Mouse (Mus musculus) hindbrain, embryonic 16.5 days (tissue): Measurements from ENCODE around the gene Naxe. TPM values are rescaled to one million over a fixed set of nuclear protein-coding genes. Genes with fewer than 3 reads are reported as not detected.

Source experiments
- ATAC-seq: fragments of 200-750 bp; cut with Nextera tagmentation; 2 replicates; pipeline ENCODE4 v1.8.0; 2017; ENCODE audit warnings: moderate TSS enrichment, moderate library complexity
- H3K27ac ChIP-seq: fragments of 300-500 bp; sonication (generic); 2 replicates; pipeline ENCODE4 v1.5.1; 2014; ENCODE audit warnings: low read depth, mild to moderate bottlenecking, control low read depth, low read length, moderate library complexity
- H3K27me3 ChIP-seq: fragments of 300-500 bp; sonication (generic); replicated peaks from 2 replicates; pipeline ENCODE4 v1.6.1; 2014; ENCODE audit warnings: low read length; ENCODE audit not compliant: control insufficient read depth, insufficient read depth
- H3K36me3 ChIP-seq: fragments of 300-500 bp; sonication (generic); 2 replicates; pipeline ENCODE4 v1.6.1; 2014; ENCODE audit warnings: mild to moderate bottlenecking, low read length, moderate library complexity, mixed read lengths; ENCODE audit not compliant: control insufficient read depth, insufficient read depth
- H3K4me1 ChIP-seq: fragments of 300-500 bp; sonication (generic); 2 replicates; pipeline ENCODE4 v1.6.1; 2014; ENCODE audit warnings: low read depth, low read length; ENCODE audit not compliant: control insufficient read depth, insufficient read depth
- H3K4me2 ChIP-seq: fragments of 300-500 bp; sonication (generic); 2 replicates; pipeline ENCODE4 v1.6.1; 2014; ENCODE audit warnings: mild to moderate bottlenecking, low read length, control low read depth, moderate library complexity
- H3K4me3 ChIP-seq: fragments of 300-500 bp; sonication (generic); 2 replicates; pipeline ENCODE4 v1.5.1; 2014; ENCODE audit warnings: mild to moderate bottlenecking, low read length, control low read depth, moderate library complexity
- H3K9ac ChIP-seq: fragments of 300-500 bp; sonication (generic); 2 replicates; pipeline ENCODE4 v1.6.1; 2014; ENCODE audit warnings: low read depth, mild to moderate bottlenecking, control low read depth, low read length, moderate library complexity
- H3K9me3 ChIP-seq: fragments of 300-500 bp; sonication (generic); 2 replicates; pipeline ENCODE4 v1.6.1; 2014; ENCODE audit warnings: mild to moderate bottlenecking, low read length, moderate library complexity; ENCODE audit not compliant: control insufficient read depth
- WGBS: fragments of 180-500 bp; shearing (Covaris S2); extraction: QIAGEN DNeasy Blood & Tissue Kit; methylation state at CpG from one replicate; pipeline ENCODE4 v1.1.7; 2014; 5-methylcytosine and 5-hydroxymethylcytosine counted together
- polyA plus RNA-seq: library from polyadenylated mRNA; unstranded; fragments of >200 nt; fragmentation: Nextera tagmentation; extraction: Ambion mirVana; gene quantifications from 2 replicates; pipeline ENCODE4 v1.2.1, GENCODE M21; 2015

Gene Naxe
- polyA plus RNA-seq: 158 and 170 TPM in 2 replicates

DNA sequence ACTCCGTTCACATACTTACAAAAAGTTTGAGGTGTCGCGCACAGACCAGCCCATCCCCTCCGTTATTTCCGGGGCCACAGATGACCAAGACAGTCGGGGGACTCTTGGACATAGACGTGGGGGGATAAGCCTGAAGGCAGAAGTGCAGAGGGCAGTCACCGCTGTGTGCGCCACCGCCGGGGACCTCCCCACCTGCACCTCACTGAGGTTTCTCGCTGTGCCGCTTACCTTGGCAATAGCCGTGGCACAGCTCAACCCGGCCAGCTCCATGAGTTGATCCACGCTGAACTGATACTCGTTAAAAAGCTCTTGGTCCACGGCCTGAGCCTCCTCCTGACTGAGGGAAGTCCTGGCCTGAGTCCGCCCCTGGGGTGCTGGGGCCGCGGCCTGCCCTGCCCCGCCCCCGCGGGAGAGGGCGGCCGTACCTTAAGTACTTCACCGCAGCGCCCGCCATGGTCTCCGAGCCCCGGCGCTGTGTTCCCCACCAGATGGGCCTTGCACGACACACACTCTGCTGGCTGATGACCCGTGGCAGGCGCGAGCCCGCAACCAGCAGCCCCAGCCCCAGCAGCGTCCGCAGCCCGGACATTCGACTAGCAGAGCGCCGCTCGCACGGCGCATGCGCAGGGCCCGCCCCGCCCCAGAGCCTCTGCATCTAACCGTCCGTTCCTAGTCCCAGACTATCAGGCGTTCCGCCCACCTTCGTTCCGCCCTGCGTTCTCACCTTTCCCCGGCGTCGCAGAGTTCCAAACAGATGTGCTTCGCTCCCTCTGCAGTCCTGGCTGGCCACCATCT is at the start of gene Naxe:
TSS of gene Naxe (minus strand) at position 594 of the 795 bp plus-strand sequence.
- Histone ChIP-seq H3K27me3 (no peaks in the 10 kb centered on the region), H3K4me1 (peaks cover 10% of the 10 kb centered on the region), H3K9me3 (no peaks in the 10 kb centered on the region), H3K9ac (peak within 1 kb of the TSS; percentile 90), H3K4me2 (peak within 1 kb of the TSS; percentile 86), H3K27ac (peak within 1 kb of the TSS; percentile 73), H3K36me3 (peaks cover 7% of the 10 kb centered on the region; the same call in 1 of the 2 replicates), H3K4me3 (peak within 1 kb of the TSS; percentile 85)
- ATAC-seq: peak; percentile 96
- WGBS: under 1% methylated on average over 58 of the region's 60 CpGs

DNA sequence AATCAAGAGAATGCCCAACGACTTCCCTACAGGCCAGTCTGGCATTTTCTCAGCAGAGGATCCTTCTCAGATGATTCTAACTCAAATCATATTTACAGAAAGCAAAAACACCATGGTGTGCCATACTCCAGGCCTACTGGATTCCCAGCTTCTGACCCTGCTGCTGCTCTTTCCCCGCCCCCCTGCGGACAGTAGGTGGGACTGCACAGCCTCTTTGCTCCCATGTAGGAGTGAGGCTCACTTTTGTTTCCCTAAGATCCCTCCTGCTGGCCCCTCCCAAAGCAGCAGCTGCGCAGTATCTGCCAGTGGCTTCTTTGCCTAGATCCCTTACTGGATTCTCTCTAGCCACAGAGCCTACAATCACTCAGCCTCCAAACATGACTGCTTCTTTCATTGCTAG is 47.8 kb upstream of the Naxe start:
- no peak for ATAC-seq
- Histone ChIP-seq H3K4me2 (no peak overlapping the region), H3K27ac (no peak overlapping the region), H3K9me3 (no peaks in the 10 kb centered on the region), H3K4me3 (no peak overlapping the region), H3K4me1 (no peaks in the 10 kb centered on the region), H3K36me3 (no peaks in the 10 kb centered on the region; the same call in 1 of the 2 replicates), H3K27me3 (no peaks in the 10 kb centered on the region), H3K9ac (no peak overlapping the region)
- WGBS: 80% methylated on average over 4 of the region's 4 CpGs

DNA sequence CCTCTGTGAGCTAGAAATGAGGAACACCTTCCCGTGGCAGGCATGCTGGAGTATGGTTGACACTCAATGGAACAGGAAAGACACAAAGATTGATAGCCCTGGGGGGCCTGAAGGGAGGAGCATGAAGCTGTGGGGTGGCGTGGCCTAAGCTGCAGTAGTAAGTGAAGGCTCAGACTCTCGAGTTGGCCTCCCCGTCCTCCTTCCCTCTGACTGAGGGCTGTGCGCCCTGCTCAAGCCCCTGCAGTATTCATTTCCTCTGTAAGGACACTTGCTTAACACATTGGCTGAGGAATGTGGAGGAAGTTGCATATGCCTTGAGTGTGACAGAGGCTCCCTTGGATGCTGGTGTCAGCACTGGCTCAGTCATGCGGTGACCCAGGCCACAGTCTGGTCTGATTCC is 44.3 kb upstream of the Naxe start:
- ATAC-seq: no peak
- Histone ChIP-seq H3K9me3 (no peaks in the 10 kb centered on the region), H3K4me3 (no peak overlapping the region), H3K36me3 (no peaks in the 10 kb centered on the region; the same call in 1 of the 2 replicates), H3K9ac (no peak overlapping the region), H3K4me1 (no peaks in the 10 kb centered on the region), H3K4me2 (no peak overlapping the region), H3K27me3 (no peaks in the 10 kb centered on the region), H3K27ac (no peak overlapping the region)
- WGBS: 88% methylated on average over 6 of the region's 6 CpGs

DNA sequence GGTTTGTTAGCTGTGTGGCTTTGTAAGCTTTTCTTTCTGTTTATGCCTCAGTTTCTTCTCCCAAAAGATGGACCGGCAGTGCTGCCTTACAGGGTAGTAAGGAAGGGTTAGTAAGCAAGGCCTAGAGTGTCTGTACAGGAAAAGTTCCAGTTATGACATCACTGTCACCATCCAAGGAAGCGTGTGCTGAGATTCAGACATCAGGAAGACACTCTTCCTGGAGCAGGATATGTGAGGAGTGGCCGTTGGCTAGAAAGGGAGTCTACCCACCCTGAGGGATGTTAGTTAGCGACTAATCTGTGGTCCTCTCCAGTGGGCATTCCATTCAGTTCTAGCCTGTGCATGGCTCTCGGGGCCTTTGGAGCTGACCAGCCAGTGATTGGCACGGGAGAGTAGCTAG is 43.9 kb upstream of the Naxe start:
- no peak overlapping the region for H3K4me3 ChIP-seq
- WGBS: 93% methylated on average over 6 of the region's 6 CpGs

DNA sequence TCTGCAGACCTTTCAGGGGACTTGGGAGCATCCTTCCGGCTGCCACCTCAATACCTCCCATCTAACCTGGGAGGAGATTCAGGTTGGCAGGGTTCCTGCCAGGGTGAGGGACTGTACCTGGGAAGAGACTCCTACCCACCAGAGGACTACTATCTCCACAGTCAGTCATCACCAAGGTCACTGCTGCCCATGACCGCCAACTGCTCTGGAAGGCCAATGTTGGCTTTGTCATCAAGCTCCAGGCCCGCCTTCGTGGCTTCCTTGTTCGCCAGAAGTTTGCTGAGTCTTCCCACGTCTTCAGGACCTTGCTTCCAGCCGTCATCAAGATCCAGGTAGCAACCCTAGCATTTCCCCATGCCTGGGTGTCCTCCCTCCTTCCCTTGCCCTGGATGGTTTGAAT is 43.4 kb upstream of the Naxe start:
- ATAC-seq: no peak
- Histone ChIP-seq H3K36me3 (no peaks in the 10 kb centered on the region; the same call in 1 of the 2 replicates), H3K9ac (no peak overlapping the region), H3K27ac (no peak overlapping the region), H3K4me3 (no peak overlapping the region), H3K4me1 (no peaks in the 10 kb centered on the region), H3K9me3 (no peaks in the 10 kb centered on the region), H3K4me2 (no peak overlapping the region), H3K27me3 (no peaks in the 10 kb centered on the region)
- 94% methylated on average over 7 of the region's 7 CpGs for WGBS

More for the DNA sequence above, 43.9 kb upstream of the Naxe start:
- H3K4me2 ChIP-seq: no peak overlapping the region
- no peak overlapping the region for H3K27ac ChIP-seq
- no peaks in the 10 kb centered on the region for H3K27me3 ChIP-seq
- no peaks in the 10 kb centered on the region for H3K4me1 ChIP-seq
- H3K9ac ChIP-seq: no peak overlapping the region
- no peaks in the 10 kb centered on the region; the same call in 1 of the 2 replicates for H3K36me3 ChIP-seq
- no peaks in the 10 kb centered on the region for H3K9me3 ChIP-seq
- ATAC-seq: no peak

DNA sequence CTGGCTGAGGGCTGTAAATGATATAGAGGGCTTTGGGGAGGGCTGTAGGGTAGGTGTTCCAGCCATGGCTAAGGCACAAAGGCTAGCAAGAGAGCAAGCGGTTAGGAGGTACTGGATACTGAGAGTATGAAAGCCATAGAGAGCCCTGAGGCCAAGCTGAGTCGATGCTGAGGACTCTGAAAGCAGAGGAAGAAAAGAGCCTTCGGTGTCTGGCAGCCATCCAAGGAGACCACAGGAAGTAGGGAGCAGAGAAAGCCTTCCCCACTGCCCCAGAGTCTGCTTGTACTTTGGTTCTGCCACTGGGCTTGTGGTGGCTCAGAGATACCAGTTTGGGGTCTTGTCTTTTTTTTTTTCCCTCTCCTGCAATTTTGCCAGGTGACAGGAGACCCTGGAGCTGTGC is 42.0 kb upstream of the Naxe start:
- H3K9ac ChIP-seq: no peak overlapping the region
- no peak overlapping the region for H3K4me2 ChIP-seq
- H3K4me3 ChIP-seq: no peak overlapping the region
- H3K36me3 ChIP-seq: no peaks in the 10 kb centered on the region
- WGBS: 73% methylated on average over 3 of the region's 3 CpGs
- no peaks in the 10 kb centered on the region for H3K4me1 ChIP-seq
- ATAC-seq: no peak
- no peaks in the 10 kb centered on the region for H3K27me3 ChIP-seq
- H3K9me3 ChIP-seq: no peaks in the 10 kb centered on the region
- H3K27ac ChIP-seq: no peak overlapping the region

DNA sequence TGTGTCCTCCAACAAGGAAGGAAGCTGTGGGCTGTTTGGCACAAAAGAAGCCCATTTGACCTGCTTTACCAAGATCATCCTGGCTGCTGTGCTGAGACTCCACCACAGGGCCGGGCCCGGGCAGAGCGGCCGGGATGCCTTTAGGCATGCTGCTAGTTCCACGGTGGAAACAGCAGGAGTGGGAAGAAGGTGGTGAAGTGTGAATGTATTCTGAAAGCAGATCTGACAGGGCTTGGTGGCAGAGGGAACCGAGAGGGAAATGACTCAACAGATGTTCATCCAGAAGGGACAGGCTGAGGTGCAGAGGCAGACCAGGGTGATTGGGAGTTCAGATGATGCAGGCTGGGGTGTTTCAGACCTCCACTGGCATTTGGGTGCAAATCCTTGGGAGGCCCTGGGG is 39.4 kb upstream of the Naxe start:
- Histone ChIP-seq H3K27ac (no peak overlapping the region), H3K9ac (no peak overlapping the region), H3K4me3 (no peak overlapping the region), H3K4me2 (no peak overlapping the region), H3K4me1 (no peaks in the 10 kb centered on the region), H3K27me3 (no peaks in the 10 kb centered on the region), H3K9me3 (no peaks in the 10 kb centered on the region), H3K36me3 (no peaks in the 10 kb centered on the region)
- 88% methylated on average over 6 of the region's 6 CpGs for WGBS
- no peak for ATAC-seq

DNA sequence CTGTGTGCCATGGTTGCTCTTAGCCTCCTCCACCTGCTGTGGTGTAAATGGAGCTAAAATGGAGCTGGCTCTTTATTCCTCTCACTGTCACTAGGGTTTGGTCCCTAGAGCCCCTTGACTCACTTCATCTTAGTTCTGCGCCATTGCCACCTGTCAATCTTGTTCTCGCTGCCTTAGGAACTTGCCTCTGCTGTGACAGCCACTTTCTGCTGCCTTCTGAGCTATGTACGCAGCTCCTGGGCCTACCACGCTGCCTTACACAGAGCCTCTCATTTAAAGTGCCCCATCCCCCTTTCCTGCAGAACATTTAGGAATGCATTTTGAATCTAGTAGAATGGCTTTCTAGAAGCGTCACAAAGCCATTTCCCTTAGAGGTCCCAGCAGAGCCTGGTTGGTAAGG is 35.8 kb upstream of the Naxe start:
- H3K36me3 ChIP-seq: no peaks in the 10 kb centered on the region
- H3K27ac ChIP-seq: no peak overlapping the region
- peak; percentile 42 for ATAC-seq
- no peak overlapping the region for H3K9ac ChIP-seq
- no peaks in the 10 kb centered on the region for H3K27me3 ChIP-seq
- no peaks in the 10 kb centered on the region for H3K9me3 ChIP-seq
- no peaks in the 10 kb centered on the region for H3K4me1 ChIP-seq
- no peak overlapping the region for H3K4me3 ChIP-seq
- WGBS: 66% methylated on average over 5 of the region's 5 CpGs
- no peak overlapping the region for H3K4me2 ChIP-seq

DNA sequence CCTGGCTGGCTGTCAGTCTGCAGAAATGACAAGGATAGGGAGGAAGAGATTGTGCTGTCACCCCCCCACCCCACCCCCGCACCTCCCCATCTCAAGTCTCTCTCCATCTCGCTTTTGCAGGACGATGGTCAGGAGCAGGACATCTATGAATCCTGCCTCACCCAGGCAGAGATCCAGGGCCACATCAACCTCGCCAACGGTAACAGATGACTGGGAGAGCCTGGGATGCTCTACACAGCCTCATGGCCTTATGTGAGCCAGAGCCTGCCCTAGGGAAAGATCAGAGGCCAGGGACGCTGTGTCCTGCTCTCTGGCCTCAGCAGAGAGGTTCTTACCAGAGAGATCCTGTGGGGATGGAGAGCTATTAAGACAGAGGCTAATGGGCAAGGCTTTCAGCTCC is 32.3 kb upstream of the Naxe start:
- Histone ChIP-seq H3K27me3 (no peaks in the 10 kb centered on the region), H3K27ac (no peak overlapping the region), H3K4me3 (no peak overlapping the region), H3K4me2 (no peak overlapping the region), H3K9ac (no peak overlapping the region), H3K36me3 (no peaks in the 10 kb centered on the region), H3K4me1 (no peaks in the 10 kb centered on the region), H3K9me3 (no peaks in the 10 kb centered on the region)
- no peak for ATAC-seq
- 97% methylated on average over 6 of the region's 6 CpGs for WGBS
